Comparison of ENCODE assay signal across 7 mouse cellular contexts in the genomic region with DNA sequence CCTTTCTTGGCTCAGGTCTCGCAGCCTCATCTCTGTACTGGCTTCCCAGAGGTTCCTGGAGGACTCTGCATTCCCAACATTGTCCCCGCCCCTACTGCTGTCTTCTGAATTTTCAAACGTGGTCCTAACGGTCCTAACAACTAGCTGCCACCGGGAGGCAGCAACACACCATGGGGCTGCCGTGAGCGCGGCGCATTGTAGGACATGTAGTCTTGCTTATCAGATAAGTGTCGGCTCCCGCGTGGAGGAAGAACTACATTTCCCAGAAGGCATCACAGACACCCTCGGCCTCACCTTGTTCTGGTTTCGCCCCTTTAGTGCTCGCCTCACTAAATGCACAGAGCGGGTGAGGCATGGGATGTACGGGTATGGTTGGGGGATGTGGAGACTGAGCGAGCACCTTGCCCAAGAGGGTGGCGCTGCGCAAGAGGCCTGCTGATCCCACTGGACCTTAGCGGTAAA. TPM values are rescaled to one million over a fixed set of nuclear protein-coding genes. Genes with fewer than 3 reads are reported as not detected.
DNase-seq lines count a peak whose midpoint lies in the region; ATAC-seq lines count a peak whose summit lies in the region.

No protein-coding gene starts in this region.

- no peak overlapping the region for H3K27ac ChIP-seq in embryonic facial prominence, embryonic 11.5 days (replicated peaks; ENCODE audit: low read depth, low read length)
- peak overlapping the region; percentile 65; the same call in 1 of the 2 replicates for H3K27ac ChIP-seq in limb, embryonic 10.5 days
- H3K27ac ChIP-seq in midbrain, embryonic 13.5 days, result peak overlapping the region; percentile 78

- no peaks in the 10 kb centered on the region for H3K4me1 ChIP-seq in embryonic facial prominence, embryonic 11.5 days (ENCODE audit: control insufficient read depth, insufficient read depth, low read length)
- H3K4me1 ChIP-seq in limb, embryonic 10.5 days, result peaks cover 6% of the 10 kb centered on the region; the same call in 1 of the 2 replicates
- no peaks in the 10 kb centered on the region; the same call in 1 of the 2 replicates for H3K4me1 ChIP-seq in midbrain, embryonic 13.5 days (replicated peaks)

- peak overlapping the region; percentile 37 for H3K4me3 ChIP-seq in embryonic facial prominence, embryonic 11.5 days (ENCODE audit: low read depth, low read length)
- H3K4me3 ChIP-seq in limb, embryonic 10.5 days, result peak overlapping the region; percentile 43
- peak overlapping the region; percentile 46 for H3K4me3 ChIP-seq in midbrain, embryonic 13.5 days (replicated peaks)

- peak; percentile 99 for ATAC-seq in embryonic facial prominence, embryonic 11.5 days (replicated peaks; ENCODE audit: insufficient number of reproducible peaks, low FRiP score, low TSS enrichment, low read depth)
- ATAC-seq in granulocyte monocyte progenitor cell, adult 5-6 weeks (replicated peaks; ENCODE audit: poor library complexity, severe bottlenecking), result peak; percentile 100
- ATAC-seq in midbrain, embryonic 13.5 days, result peak; percentile 100

- under 1% methylated on average over 21 of the region's 21 CpGs for WGBS in embryonic facial prominence, embryonic 11.5 days
- 1% methylated on average over 21 of the region's 21 CpGs for WGBS in limb, embryonic 10.5 days
- 0% methylated on average over 21 of the region's 21 CpGs for WGBS in midbrain, embryonic 13.5 days

- H3K9ac ChIP-seq in embryonic facial prominence, embryonic 11.5 days (replicated peaks; ENCODE audit: low read length), result peak overlapping the region; percentile 64
- H3K9ac ChIP-seq in midbrain, embryonic 13.5 days (replicated peaks), result peak overlapping the region; percentile 71

- H3K27me3 ChIP-seq in embryonic facial prominence, embryonic 11.5 days (ENCODE audit: control insufficient read depth, insufficient read depth, low read length), result no peaks in the 10 kb centered on the region
- no peaks in the 10 kb centered on the region for H3K27me3 ChIP-seq in limb, embryonic 10.5 days (ENCODE audit: low read depth, poor library complexity, severe bottlenecking)
- H3K27me3 ChIP-seq in midbrain, embryonic 13.5 days, result 0 out of 2 replicates have a peak, but pooled peaks cover 3% of the 10 kb centered on the region

- H3K36me3 ChIP-seq in embryonic facial prominence, embryonic 11.5 days (replicated peaks; ENCODE audit: control insufficient read depth, insufficient read depth, low read depth, low read length), result no peaks in the 10 kb centered on the region
- no peaks in the 10 kb centered on the region for H3K36me3 ChIP-seq in limb, embryonic 10.5 days
- H3K36me3 ChIP-seq in midbrain, embryonic 13.5 days, result no peaks in the 10 kb centered on the region

- H3K9me3 ChIP-seq in embryonic facial prominence, embryonic 11.5 days (replicated peaks; ENCODE audit: control insufficient read depth, low read length), result no peaks in the 10 kb centered on the region
- H3K9me3 ChIP-seq in limb, embryonic 10.5 days (replicated peaks), result no peaks in the 10 kb centered on the region
- no peaks in the 10 kb centered on the region for H3K9me3 ChIP-seq in midbrain, embryonic 13.5 days

- DNase-seq in adrenal gland, postnatal 14 days, result peak; percentile 94
- DNase-seq in embryonic facial prominence, embryonic 11.5 days (ENCODE audit: low spot score), result peak; percentile 98
- DNase-seq in kidney, adult 11 months, result peak; percentile 96
- peak; percentile 89 for DNase-seq in limb, embryonic 10.5 days (ENCODE audit: low spot score)
- DNase-seq in spleen, adult 12 weeks (ENCODE audit: low spot score), result peak; percentile 68

- peak overlapping the region; percentile 61 for H3K4me2 ChIP-seq in embryonic facial prominence, embryonic 11.5 days (ENCODE audit: low read depth, low read length)
- peak overlapping the region; percentile 66 for H3K4me2 ChIP-seq in midbrain, embryonic 13.5 days (replicated peaks)

RNA-seq across cellular contexts. Expression of gene Lrfn3, which starts 11.0 kb away (rescaled TPM):
- 15.6 and 16.2 TPM in 2 replicates for total RNA-seq in adrenal gland, postnatal 14 days (2021)
- polyA plus RNA-seq in embryonic facial prominence, embryonic 11.5 days (2014; fragmentation: Nextera tagmentation; extraction: Ambion mirVana), result 4.5 and 5.1 TPM in 2 replicates
- total RNA-seq in granulocyte monocyte progenitor cell, adult 5-6 weeks (2014; fragmentation: Nextera tagmentation), result not detected in 2 replicates
- not detected in 2 replicates for total RNA-seq in granulocyte monocyte progenitor cell, adult 5-6 weeks (2017)
- polyA plus RNA-seq in limb, embryonic 10.5 days (2016; fragmentation: Nextera tagmentation; extraction: Ambion mirVana), result 4.0 and 4.2 TPM in 2 replicates
- 11.4 and 13.0 TPM in 2 replicates for polyA plus RNA-seq in midbrain, embryonic 13.5 days (2015; fragmentation: Nextera tagmentation; extraction: Ambion mirVana)

RNA-seq across cellular contexts. Expression of gene Tyrobp, which starts 40.0 kb away (rescaled TPM):
- total RNA-seq in adrenal gland, postnatal 14 days (2021), result 19.9 and 30.9 TPM in 2 replicates
- 16.9 and 17.9 TPM in 2 replicates for polyA plus RNA-seq in embryonic facial prominence, embryonic 11.5 days (2014; fragmentation: Nextera tagmentation; extraction: Ambion mirVana)
- 665 and 703 TPM in 2 replicates for total RNA-seq in granulocyte monocyte progenitor cell, adult 5-6 weeks (2014; fragmentation: Nextera tagmentation)
- 270 and 287 TPM in 2 replicates for total RNA-seq in granulocyte monocyte progenitor cell, adult 5-6 weeks (2017)
- 7.6 and 8.6 TPM in 2 replicates for polyA plus RNA-seq in limb, embryonic 10.5 days (2016; fragmentation: Nextera tagmentation; extraction: Ambion mirVana)
- 21.0 and 23.8 TPM in 2 replicates for polyA plus RNA-seq in midbrain, embryonic 13.5 days (2015; fragmentation: Nextera tagmentation; extraction: Ambion mirVana)

RNA-seq across cellular contexts. Expression of gene Hcst, which starts 46.1 kb away (rescaled TPM):
- total RNA-seq in adrenal gland, postnatal 14 days (2021), result 7.1 TPM in 1 of 2 replicates, not detected in the other
- polyA plus RNA-seq in embryonic facial prominence, embryonic 11.5 days (2014; fragmentation: Nextera tagmentation; extraction: Ambion mirVana), result 0.72 TPM in 1 of 2 replicates, not detected in the other
- total RNA-seq in granulocyte monocyte progenitor cell, adult 5-6 weeks (2014; fragmentation: Nextera tagmentation), result 64.6 and 70.7 TPM in 2 replicates
- 9.0 and 31.6 TPM in 2 replicates for total RNA-seq in granulocyte monocyte progenitor cell, adult 5-6 weeks (2017)
- polyA plus RNA-seq in limb, embryonic 10.5 days (2016; fragmentation: Nextera tagmentation; extraction: Ambion mirVana), result not detected in 2 replicates
- 0.54 TPM in 1 of 2 replicates, not detected in the other for polyA plus RNA-seq in midbrain, embryonic 13.5 days (2015; fragmentation: Nextera tagmentation; extraction: Ambion mirVana)

RNA-seq across cellular contexts. Expression of gene Nfkbid, which starts 48.0 kb away (rescaled TPM):
- 2.8 and 3.9 TPM in 2 replicates for total RNA-seq in adrenal gland, postnatal 14 days (2021)
- polyA plus RNA-seq in embryonic facial prominence, embryonic 11.5 days (2014; fragmentation: Nextera tagmentation; extraction: Ambion mirVana), result 1.6 TPM in 2 replicates
- total RNA-seq in granulocyte monocyte progenitor cell, adult 5-6 weeks (2014; fragmentation: Nextera tagmentation), result 16.0 and 16.3 TPM in 2 replicates
- 6.8 and 15.1 TPM in 2 replicates for total RNA-seq in granulocyte monocyte progenitor cell, adult 5-6 weeks (2017)
- polyA plus RNA-seq in limb, embryonic 10.5 days (2016; fragmentation: Nextera tagmentation; extraction: Ambion mirVana), result 0.55 and 1.2 TPM in 2 replicates
- polyA plus RNA-seq in midbrain, embryonic 13.5 days (2015; fragmentation: Nextera tagmentation; extraction: Ambion mirVana), result 1.2 and 1.3 TPM in 2 replicates

RNA-seq across cellular contexts. Expression of gene Sdhaf1, which starts 49.8 kb away (rescaled TPM):
- 15.0 and 19.6 TPM in 2 replicates for total RNA-seq in adrenal gland, postnatal 14 days (2021)
- polyA plus RNA-seq in embryonic facial prominence, embryonic 11.5 days (2014; fragmentation: Nextera tagmentation; extraction: Ambion mirVana), result 24.4 and 25.0 TPM in 2 replicates
- 10.5 and 11.8 TPM in 2 replicates for total RNA-seq in granulocyte monocyte progenitor cell, adult 5-6 weeks (2014; fragmentation: Nextera tagmentation)
- total RNA-seq in granulocyte monocyte progenitor cell, adult 5-6 weeks (2017), result 7.8 and 12.9 TPM in 2 replicates
- polyA plus RNA-seq in limb, embryonic 10.5 days (2016; fragmentation: Nextera tagmentation; extraction: Ambion mirVana), result 18.3 and 18.4 TPM in 2 replicates
- polyA plus RNA-seq in midbrain, embryonic 13.5 days (2015; fragmentation: Nextera tagmentation; extraction: Ambion mirVana), result 21.2 and 23.6 TPM in 2 replicates
